Mouse (Mus musculus) megakaryocyte, embryonic 14.5 days (primary cell): ENCODE results near the gene Oaz1.

ENCODE experiments used
- FLI1 ChIP-seq: IDR thresholded peaks from 2 replicates; pipeline ENCODE4 v1.6.1; 2012; ENCODE audit warnings: low read length, inconsistent platforms, mixed read lengths
- GATA1 ChIP-seq: IDR thresholded peaks from 3 replicates; pipeline ENCODE4 v1.6.1; 2012; ENCODE audit warnings: mixed read lengths, low read length, inconsistent platforms, borderline replicate concordance

DNA sequence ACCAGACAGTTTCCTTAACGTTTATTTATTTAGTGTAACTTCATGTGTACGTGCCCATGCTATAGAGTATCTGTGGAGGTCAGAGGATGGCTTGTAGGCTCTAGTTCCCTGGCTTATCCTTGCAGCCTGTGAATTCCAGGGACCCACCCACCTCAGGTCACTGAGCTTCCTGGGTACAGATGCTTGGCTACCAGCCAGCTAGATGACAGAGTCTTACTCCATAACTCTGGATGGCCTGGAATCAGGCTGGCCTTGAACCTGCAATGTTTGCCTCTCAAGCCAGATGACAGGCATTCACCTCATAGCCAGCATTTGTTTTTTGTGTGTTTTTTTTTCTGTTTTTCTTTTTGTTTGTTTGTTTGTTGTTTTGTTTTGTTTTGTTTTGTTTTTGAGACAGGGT is 9.3 kb upstream of the Oaz1 start:
- TF ChIP-seq GATA1 (no peak), FLI1 (no peak)
